Mouse (Mus musculus): ENCODE results near the gene Gm20661.

- TF ChIP-seq POLR2A (IDR thresholded peaks at IDR 0.05; ENCODE audit: insufficient read length, low read depth) (no peak), USF1 (IDR thresholded peaks at IDR 0.05; ENCODE audit: low read depth) (no peak), POLR2AphosphoS2 (IDR thresholded peaks at IDR 0.05; ENCODE audit: insufficient read length, low read depth) (no peak), TCF3 (IDR thresholded peaks at IDR 0.05; ENCODE audit: insufficient read length, low read depth) (no peak), E2F4 (IDR thresholded peaks at IDR 0.05; ENCODE audit: insufficient read depth) (no peak), MYOD1 (IDR thresholded peaks at IDR 0.05; ENCODE audit: control insufficient read depth in 1 of 3, insufficient read length in 2 of 3, low read depth in 2 of 3) (peak in 1 of 3 experiments; percentile 10), CEBPB (IDR thresholded peaks at IDR 0.05; ENCODE audit: insufficient read depth, poor library complexity, severe bottlenecking) (no peak), TCF12 (IDR thresholded peaks at IDR 0.05; ENCODE audit: insufficient read depth, poor library complexity, severe bottlenecking) (no peak), MYOG (IDR thresholded peaks at IDR 0.05; ENCODE audit: control insufficient read depth in 1 of 3, insufficient read depth in 1 of 3, insufficient read length in 2 of 3, low read depth in 2 of 3) (no peak), MAX (IDR thresholded peaks at IDR 0.05; ENCODE audit: low read depth) (no peak)
These were observed 47.1 kb upstream of the Gm20661 start for GRCm38 (mm10) chr9:107935790-107936214.

Data from myocyte (in vitro differentiated cells).